Mouse (Mus musculus): Measurements from ENCODE around the gene Gemin7.
"Not testable (repeated sequence)": the region's sequence is repeated elsewhere in the genome, so short reads cannot be mapped to it uniquely, and the experiment has no call there.

- TF ChIP-seq CTCF (IDR thresholded peaks at IDR 0.05); POLR2A (IDR thresholded peaks at IDR 0.05; ENCODE audit: insufficient read depth, low read depth, low read length); EP300 (IDR thresholded peaks at IDR 0.05; ENCODE audit: insufficient read depth, low read depth, low read length): not testable (repeated sequence)
Observed at GRCm38 (mm10) chr7:19604606-19605214, 27.3 kb upstream of the Gemin7 start.
